Comparison of ENCODE assay signal across 17 mouse cellular contexts in the genomic region with DNA sequence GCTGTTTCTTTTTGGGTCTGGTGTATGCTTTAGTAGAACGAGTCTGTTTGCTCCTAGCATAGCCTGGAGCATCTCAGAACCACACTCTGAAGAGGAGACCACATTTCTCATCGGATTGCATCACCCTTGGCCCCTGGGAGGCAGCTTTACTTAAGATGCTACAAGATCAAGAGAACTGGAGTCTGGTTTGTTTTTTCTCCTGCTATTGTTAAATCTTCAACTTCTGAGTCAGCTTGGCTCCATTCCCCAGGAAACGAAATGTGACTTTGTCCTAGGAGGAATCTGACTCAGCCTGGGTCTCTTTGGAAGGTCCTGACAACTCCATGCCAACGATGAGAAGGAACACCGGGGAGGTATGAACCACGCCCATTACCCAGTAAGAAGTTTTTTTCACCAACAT.
DNase-seq lines count a peak whose midpoint lies in the region; TF ChIP-seq lines count a peak whose summit lies in the region.
"Had no signal": no experiment of that assay in that cellular context is flagged by ENCODE, and none has a peak within 500 bp of the region (broad histone marks: within the 10 kb centered on the region; RNA-seq: fewer than 3 reads in every experiment).

No protein-coding gene starts in this region.

- H3K27ac ChIP-seq in gastrocnemius, adult 2 months = no peak overlapping the region
- H3K27ac ChIP-seq: forebrain, embryonic 12.5 days; hindbrain, embryonic 13.5 days; limb, embryonic 15.5 days; macrophage; midbrain, embryonic 12.5 days had no signal

- intact Hi-C loops in gastrocnemius, adult 2 months (cut with DNase I) = no loop called here

- peak; percentile 52 for DNase-seq in gastrocnemius, adult 2 months
- DNase-seq in gastrocnemius, postnatal 4 days (ENCODE audit: low spot score in 2 of 2) = no peak
- peak; percentile 41 for DNase-seq in 3T3-L1 (ENCODE audit: low read depth, low spot score)
- DNase-seq in NIH3T3 (ENCODE audit: low read depth) = peak; percentile 12
- DNase-seq in fibroblast of lung, adult 2 months (ENCODE audit: low read depth) = peak; percentile 64
- no peak for DNase-seq in neural tube, embryonic 10.5 days (ENCODE audit: extremely low spot score, low spot score)
- no peak for DNase-seq in T-cell, adult 2 months (ENCODE audit: low spot score)
- DNase-seq in thymus, postnatal 0 days (ENCODE audit: low spot score) = no peak
- DNase-seq: cerebellum, adult 8-10 months; layer of hippocampus, postnatal 36 days; liver, postnatal 0 days; thymus, adult 2 months had no signal

- TF ChIP-seq CTCF in gastrocnemius, adult 2 months (IDR thresholded peaks at IDR 0.05) = no peak

- no peak overlapping the region for H3K4me3 ChIP-seq in gastrocnemius, adult 2 months
- H3K4me3 ChIP-seq: forebrain, embryonic 12.5 days; hindbrain, embryonic 13.5 days; limb, embryonic 15.5 days; midbrain, embryonic 12.5 days had no signal

Comparison
In these comparisons a context has a peak if more than half of its experiments do, and no peak if none do; other contexts are left out.
1. DNase-seq: peak in gastrocnemius, adult 2 months (single experiment), 3T3-L1 (single experiment), NIH3T3 (single experiment) and fibroblast of lung, adult 2 months (single experiment); none in gastrocnemius, postnatal 4 days (0 of 2), neural tube, embryonic 10.5 days (single experiment), T-cell, adult 2 months (single experiment) and thymus, postnatal 0 days (single experiment).